Mouse (Mus musculus) left cerebral cortex, postnatal 4 days (tissue): ENCODE results near the gene Nrd1. TPM values are rescaled to one million over a fixed set of nuclear protein-coding genes. Genes with fewer than 3 reads are reported as not detected.

Experiments used
- DNase-seq: peaks from one replicate; pipeline ENCODE4 v3.0.0-alpha.2; 2022
- intact Hi-C: fragments of 180-260 bp; cut with DNase I; formaldehyde crosslinking; loops from one replicate; pipeline ENCODE4 v1.15.1; 2025
- microRNA-seq: library from miRNA; unstranded; fragments of <30 nt; microRNA quantifications from one replicate; pipeline ENCODE4 v1.2.0, GENCODE M21; 2022
- total RNA-seq, 2 experiments: library from RNA; stranded (reverse); gene quantifications; 2 replicates each; pipeline ENCODE4 v1.2.3; 2021

Gene Nrd1
- total RNA-seq, 2 experiments from 2014 or later = 157 TPM

DNA sequence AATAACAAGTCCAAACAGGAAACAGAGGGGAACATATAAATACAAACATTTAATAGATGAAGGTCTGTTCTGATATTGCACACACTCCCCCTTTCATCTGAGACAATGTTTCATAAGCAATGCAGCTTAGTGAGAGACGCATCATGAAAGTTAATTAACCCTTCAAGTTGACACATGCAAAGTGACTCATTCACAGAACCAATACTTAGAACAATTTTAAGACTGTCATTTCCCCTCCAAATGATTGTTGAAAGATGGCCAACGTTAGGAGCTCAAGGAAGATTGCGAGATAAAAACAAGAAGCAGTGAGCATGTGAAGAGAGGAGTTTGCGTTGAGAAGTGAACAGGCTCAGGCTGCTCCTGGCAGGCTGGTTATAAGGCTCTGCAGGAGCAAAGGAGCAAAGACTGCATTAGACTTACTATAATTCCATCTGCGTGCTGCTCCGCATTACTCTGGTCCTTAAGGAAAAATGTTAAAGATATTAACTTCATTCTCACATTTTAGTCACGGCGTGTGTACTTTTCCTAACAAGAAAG, 90.9 kb downstream of the Nrd1 start:
- intact Hi-C loops = no loop called here
- DNase-seq = no peak

DNA sequence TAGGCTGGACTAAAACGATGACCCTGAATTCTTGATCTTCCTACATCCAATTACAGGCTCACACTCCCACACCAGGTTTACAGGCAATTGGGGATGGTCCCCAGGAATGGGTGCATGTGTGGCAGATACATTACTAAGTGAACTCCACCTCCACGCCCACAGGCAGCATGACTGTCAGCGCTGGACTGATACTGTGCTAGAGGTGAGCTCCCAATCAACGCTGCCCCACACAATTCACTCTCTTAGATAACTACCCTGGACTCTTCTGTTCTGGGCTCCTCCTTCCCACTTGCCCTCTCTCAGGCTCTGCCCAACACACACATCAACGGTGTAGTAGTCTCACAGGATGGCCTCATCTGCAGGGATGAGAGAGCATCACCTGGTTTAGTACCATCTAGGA, 91.9 kb downstream of the Nrd1 start:
- DNase-seq = no peak
- intact Hi-C loops = no loop called here

DNA sequence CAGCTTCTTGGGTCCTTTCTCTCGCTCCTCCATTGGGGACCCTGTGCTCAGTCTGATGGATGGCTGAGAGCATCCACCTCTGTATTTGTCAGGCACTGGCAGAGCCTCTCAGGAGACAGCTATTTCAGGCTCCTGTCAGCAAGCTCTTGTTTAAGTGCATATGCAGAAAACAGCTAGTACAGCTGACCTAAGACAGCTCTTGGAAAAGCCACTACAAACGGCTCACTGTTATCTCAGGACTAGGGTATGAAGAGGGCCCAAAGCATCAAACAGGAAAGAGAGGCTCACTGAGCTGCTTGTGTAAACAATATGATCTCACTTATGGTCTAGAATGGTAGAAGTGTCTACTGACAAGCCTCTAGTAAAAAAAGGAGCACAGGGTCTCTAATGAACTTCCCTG, 93.8 kb downstream of the Nrd1 start:
- no peak for DNase-seq
- intact Hi-C loops = no loop called here

DNA sequence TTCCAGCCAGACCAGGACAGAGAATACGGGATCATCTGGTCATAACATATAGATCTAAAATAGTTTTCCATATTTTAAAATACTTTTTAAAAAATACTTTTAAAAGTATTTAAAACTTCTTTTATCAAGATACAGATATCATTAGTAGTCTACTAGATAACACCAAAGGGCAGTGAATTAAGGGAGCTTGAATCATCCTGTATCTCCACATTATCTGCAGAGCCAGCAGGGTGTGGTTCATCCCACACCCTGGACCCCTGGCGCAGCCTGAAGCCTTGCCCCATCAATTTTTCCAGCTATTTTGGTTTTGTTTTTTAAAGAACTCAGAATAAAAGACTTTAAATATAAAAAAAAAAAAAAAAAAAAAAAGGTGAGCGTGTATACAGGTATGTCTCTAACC, 98.4 kb downstream of the Nrd1 start:
- DNase-seq = no peak
- intact Hi-C loops = no loop called here

DNA sequence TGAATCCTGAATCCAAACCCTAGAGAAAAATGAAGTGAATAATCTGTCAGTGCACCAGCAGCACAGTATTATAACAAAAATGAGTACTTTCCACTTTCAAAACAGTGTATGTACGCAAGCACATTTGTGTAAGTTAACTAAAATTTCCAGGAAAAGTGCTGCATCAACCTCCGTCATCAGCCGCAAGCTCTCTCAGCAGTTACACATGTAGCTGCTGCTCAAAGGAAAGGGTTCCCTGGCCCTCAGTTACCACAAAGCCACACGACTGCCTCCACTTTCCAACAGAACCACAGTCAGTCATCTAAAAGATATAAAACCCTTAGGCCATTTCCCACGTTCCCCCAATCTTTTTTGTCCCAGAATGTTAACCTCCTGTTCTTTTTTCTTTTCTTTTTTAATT, 102.1 kb downstream of the Nrd1 start:
- intact Hi-C loops = no loop called here
- DNase-seq = no peak

DNA sequence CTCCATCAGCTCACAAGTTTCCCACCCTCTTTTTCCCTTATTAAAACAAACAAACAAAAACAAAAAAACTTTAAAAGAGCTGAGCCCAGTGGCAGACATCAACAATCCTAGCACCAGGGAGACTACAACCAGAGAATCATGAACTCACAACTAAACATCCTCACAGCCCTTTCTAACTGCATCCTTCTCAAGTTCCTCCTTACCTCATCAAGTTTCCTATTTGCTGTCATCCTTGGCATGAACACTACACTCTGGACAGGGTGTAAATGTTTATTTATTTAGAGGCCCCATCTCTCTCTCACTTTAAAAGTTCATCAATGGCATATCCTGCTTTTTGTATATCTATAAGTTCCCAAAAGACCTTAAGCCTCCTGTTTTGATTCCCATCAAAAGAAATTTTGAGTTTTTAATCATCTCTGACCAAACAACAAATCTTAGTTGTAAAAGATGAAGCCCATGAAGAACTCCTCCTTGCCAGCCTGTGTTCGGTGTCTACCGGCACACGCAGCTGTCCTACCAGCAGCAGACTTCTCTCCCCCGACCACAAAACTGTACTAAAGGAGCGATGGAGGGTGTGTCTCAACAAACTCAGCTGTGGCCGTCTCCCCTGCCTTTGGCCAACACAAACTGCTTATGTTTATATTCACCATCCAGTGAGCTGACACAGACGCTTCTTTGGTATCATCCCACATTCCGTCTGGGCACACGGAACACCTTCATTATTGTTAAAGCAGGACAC, 102.9 kb downstream of the Nrd1 start:
- DNase-seq = no peak
- intact Hi-C loops = no loop called here

DNA sequence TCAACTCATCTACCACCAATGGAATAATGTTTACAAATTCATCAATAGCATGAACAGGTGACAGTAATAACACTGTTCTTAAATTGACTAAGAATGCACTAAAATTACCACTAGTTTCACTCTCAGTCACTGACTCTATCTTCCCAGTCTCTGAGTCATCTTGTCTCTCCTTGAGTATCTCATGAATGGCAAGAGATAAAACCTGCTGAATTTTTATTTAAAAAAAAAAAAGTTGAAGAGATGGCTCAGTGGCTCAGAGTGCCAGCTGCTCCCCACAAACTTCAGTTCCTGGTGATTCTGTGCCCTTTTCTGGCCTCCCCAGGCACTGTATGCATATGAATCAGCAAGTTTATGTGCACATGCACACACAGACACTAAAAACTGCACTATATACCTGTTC, 104.8 kb downstream of the Nrd1 start:
- intact Hi-C loops = no loop called here

DNA sequence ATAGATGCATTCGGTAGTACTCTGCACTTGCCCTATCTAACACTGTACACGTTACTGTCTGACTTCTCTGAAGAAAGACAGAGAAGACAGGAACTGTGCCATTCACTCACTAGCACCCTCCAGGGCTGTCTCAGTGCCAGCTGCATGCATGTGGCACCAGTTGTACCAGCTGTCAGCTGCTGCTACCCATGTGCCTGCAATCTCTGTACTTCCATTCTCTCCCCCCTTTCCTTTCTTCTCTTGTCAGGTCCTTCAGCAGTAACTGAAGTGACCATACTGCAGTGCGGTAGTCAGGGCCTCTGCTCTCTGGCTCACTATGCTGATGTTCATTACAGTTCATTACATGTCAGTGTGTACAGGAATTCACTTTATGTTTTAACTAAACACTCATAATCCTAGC, 105.6 kb downstream of the Nrd1 start:
- intact Hi-C loops = no loop called here
- peak; percentile 22 for DNase-seq

More for the DNA sequence above, 104.8 kb downstream of the Nrd1 start:
- no peak for DNase-seq

DNA sequence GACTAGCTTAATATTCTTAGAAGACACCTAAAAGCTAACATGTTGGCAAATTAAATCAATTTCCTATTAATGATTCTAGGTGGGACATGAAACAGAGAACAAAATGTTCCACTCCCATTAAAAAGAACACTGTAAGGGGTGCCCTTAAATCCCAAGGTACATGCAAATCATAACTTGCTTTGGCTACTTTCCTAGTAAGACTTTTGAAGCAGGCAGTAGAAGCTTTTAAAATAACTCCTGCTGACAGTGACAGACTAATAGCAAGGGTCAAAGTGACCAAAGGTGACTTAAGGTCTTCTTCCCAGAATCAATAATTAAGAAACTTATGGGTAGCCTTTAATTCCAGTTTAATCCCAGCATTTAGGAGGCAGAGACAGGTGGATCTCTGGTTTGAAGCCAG, 106.1 kb downstream of the Nrd1 start:
- intact Hi-C loops = no loop called here
- no peak for DNase-seq

DNA sequence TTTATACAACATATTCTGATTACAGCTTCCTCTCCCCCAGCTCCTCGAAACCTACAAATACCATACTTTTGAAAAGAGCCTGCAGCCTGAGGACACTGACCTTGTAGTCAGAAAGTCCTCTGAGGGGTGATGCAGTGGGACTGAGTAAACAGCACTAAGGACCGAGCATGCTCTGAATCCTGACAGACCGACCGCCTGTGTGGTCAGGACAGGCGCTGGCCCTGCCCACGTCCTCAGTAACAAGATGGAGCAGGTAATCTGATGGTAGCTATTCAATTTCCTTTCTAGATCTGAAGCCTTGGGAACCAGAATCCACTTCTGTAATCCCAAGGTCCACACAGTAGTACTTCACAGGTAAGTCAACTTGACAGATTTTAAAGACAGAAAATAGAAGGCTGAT, 108.6 kb downstream of the Nrd1 start:
- DNase-seq = no peak
- intact Hi-C loops = no loop called here

DNA sequence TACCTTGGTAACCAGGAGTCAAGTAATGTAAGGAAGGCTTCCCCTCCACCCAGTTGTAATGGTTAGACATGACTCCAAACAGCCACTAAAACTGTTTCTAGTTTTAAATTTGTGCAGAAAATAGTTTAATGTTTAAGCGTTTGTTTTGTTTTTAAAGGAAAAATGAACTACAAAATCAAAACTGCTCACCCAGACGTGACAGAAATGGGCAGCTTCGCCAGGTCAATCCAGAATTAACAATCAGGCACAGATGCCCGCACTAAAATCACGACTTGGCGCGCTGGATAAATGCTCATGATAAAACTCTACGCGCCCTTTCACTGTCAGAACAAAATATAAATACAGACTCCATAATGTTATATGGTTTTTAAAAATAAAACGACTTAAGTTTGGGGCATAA, 109.2 kb downstream of the Nrd1 start:
- DNase-seq = no peak

DNA sequence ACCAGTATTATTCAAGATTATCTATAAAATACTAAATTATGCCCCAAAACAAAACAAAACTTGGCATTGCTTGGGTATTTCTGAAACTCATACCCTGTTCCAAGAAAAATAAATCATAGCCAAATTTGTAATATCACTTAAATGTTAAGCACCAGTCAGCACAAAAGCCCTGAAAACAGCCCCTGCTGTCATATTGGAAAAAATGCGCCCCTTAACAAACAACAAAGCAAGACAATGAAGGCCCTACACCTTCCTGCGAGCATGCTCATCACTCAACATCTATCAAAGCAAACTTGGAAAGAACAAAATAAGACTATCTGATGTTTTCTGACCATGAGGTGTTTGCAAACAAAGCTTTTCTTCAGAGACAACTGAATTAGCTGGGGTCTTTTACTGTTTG, 110.5 kb downstream of the Nrd1 start:
- intact Hi-C loops = no loop called here
- DNase-seq = no peak

More for the DNA sequence above, 109.2 kb downstream of the Nrd1 start:
- intact Hi-C loops = no loop called here

Small RNA genes within 50 kb of the gene (microRNA-seq; reads per million reads assigned to microRNA genes)
- not detected for gene Mir761

Other genes with a start within 250 kb of the Nrd1 start
- gene Zfyve9, start 219.9 kb upstream of the Nrd1 start, total RNA-seq = 10 to 100 TPM; 49.6 to 53.0 TPM
- gene Btf3l4, start 167.0 kb upstream of the Nrd1 start, total RNA-seq = 100 to 1,000 TPM in 1 of 2 experiments, 10 to 100 TPM in 1; 99.8 to 114 TPM
- gene Txndc12, start 166.1 kb upstream of the Nrd1 start, total RNA-seq = 10 to 100 TPM; 52.4 to 55.6 TPM
- gene Kti12, start 152.9 kb upstream of the Nrd1 start, total RNA-seq = 10 to 100 TPM; 17.4 to 19.2 TPM
- not detected for gene A730015C16Rik, start 152.0 kb upstream of the Nrd1 start, total RNA-seq
- gene Rab3b, start 121.6 kb upstream of the Nrd1 start, total RNA-seq = 100 to 1,000 TPM; 133 to 134 TPM
- 10 to 100 TPM; 66.6 to 81.4 TPM for gene Osbpl9, start 201.6 kb downstream of the Nrd1 start, total RNA-seq
- under 1 TPM in 1 of 2 experiments, not detected in 1; 0.46 TPM for gene Calr4, start 233.8 kb downstream of the Nrd1 start, total RNA-seq